Mouse (Mus musculus) stomach, postnatal 0 days (tissue): ENCODE measurements around the gene Eif4e1b.

ENCODE experiments used
- CTCF ChIP-seq: IDR thresholded peaks from 2 replicates; pipeline ENCODE4 v1.5.1; 2016; ENCODE audit warnings: antibody characterized with exemption, low read depth, mild to moderate bottlenecking, moderate library complexity
- EP300 ChIP-seq: optimal IDR thresholded peaks from 2 replicates; pipeline ENCODE3; 2016; ENCODE audit warnings: antibody characterized with exemption

GRCm38 (mm10) chr13:54746896-54747295 is 36.9 kb upstream of the Eif4e1b start:
- TF ChIP-seq EP300, result no peak
- no peak for TF ChIP-seq CTCF
